Mouse (Mus musculus): ENCODE results near the gene Rassf3.

GRCm38 (mm10) chr10:121483364-121483763, 7.2 kb upstream of the Rassf3 start:
- no peak for TF ChIP-seq EP300 (IDR thresholded peaks at IDR 0.05; ENCODE audit: low read depth)
- TF ChIP-seq CTCF (IDR thresholded peaks at IDR 0.05; ENCODE audit: low read depth): no peak
